In the genomic region with DNA sequence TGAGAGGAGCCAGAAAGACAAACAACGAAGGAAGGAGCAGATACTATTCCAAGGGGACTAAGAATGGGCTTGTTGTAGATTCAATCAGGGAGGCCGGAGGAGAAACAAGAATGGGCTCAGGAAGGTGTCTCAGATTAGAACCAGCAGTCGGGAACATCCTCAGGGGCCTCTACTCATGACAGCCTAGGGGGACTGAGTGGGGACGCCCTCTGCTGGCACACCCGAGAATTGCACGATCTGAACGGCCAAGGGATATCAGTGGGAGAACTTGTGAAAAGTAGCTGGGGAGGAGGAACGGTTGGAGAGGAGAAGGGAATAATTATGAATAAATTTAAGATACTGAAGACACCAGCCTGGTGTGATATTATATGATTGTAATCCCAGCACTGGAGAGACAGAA, we compare ENCODE assay signal across 8 mouse cellular contexts. TPM values are rescaled to one million over a fixed set of nuclear protein-coding genes. Genes with fewer than 3 reads are reported as not detected.
DNase-seq lines count a peak whose midpoint lies in the region; ATAC-seq and TF ChIP-seq lines count a peak whose summit lies in the region.

No protein-coding gene starts in this region.

- peak; percentile 97 for DNase-seq in heart, adult 11 months
- DNase-seq in heart, postnatal 25 days (ENCODE audit: low spot score), result no peak
- DNase-seq in adipocyte (ENCODE audit: low spot score), result peak; percentile 47
- DNase-seq in embryo, embryonic 11.5 days (ENCODE audit: low read depth, low spot score), result peak; percentile 60
- DNase-seq in left cerebral cortex, adult 11 months (ENCODE audit: low spot score), result peak; percentile 58
- peak; percentile 82 for DNase-seq in mesoderm, embryonic 11.5 days (ENCODE audit: low read depth, low spot score)

- H3K4me2 ChIP-seq in heart, embryonic 14.5 days (ENCODE audit: low read length), result peak overlapping the region; percentile 95

- WGBS in heart, embryonic 14.5 days, result 9% methylated on average over 8 of the region's 8 CpGs

- H3K27ac ChIP-seq in heart, embryonic 14.5 days (replicated peaks in 1 of 2; ENCODE audit: control insufficient read depth in 1 of 2, insufficient read depth in 1 of 2, low read depth in 2 of 2, low read length in 2 of 2), result no peak overlapping the region
- no peak overlapping the region for H3K27ac ChIP-seq in testis, adult 2 months (ENCODE audit: control insufficient read depth, insufficient read depth, low read depth, low read length)

- H3K36me3 ChIP-seq in heart, embryonic 14.5 days (ENCODE audit: control insufficient read depth, insufficient read depth, low read length), result peaks cover 31% of the 10 kb centered on the region
- H3K36me3 ChIP-seq in testis, adult 2 months (ENCODE audit: control insufficient read depth, insufficient read depth, low read length), result no peaks in the 10 kb centered on the region

- H3K4me3 ChIP-seq in heart, embryonic 14.5 days (ENCODE audit: control insufficient read depth in 1 of 2, insufficient read depth in 1 of 2, low read depth in 1 of 2, low read length in 2 of 2), result no peak overlapping the region
- H3K4me3 ChIP-seq in testis, adult 2 months (ENCODE audit: control insufficient read depth, low read depth, low read length), result no peak overlapping the region

- peak; percentile 93 for TF ChIP-seq CTCF in testis, adult 2 months (IDR thresholded peaks at IDR 0.05; ENCODE audit: control insufficient read depth, insufficient read depth, insufficient replicate concordance, low read depth, low read length)

- no peaks in the 10 kb centered on the region for H3K27me3 ChIP-seq in heart, embryonic 14.5 days (ENCODE audit: control insufficient read depth, insufficient read depth, low read length)
- no peaks in the 10 kb centered on the region for H3K27me3 ChIP-seq in testis, adult 2 months (ENCODE audit: control insufficient read depth, insufficient read depth, low read length)

- no peak overlapping the region; the same call in 1 of the 2 replicates for H3K9ac ChIP-seq in heart, embryonic 14.5 days (ENCODE audit: low read length)

- no peaks in the 10 kb centered on the region for H3K9me3 ChIP-seq in heart, embryonic 14.5 days (ENCODE audit: control insufficient read depth, low read length)

- no peak for TF ChIP-seq POLR2A in testis, adult 2 months (IDR thresholded peaks at IDR 0.05; ENCODE audit: control insufficient read depth, low read depth, low read length)

- no peak for ATAC-seq in heart, embryonic 14.5 days (ENCODE audit: insufficient number of reproducible peaks, insufficient read depth, low FRiP score, low read depth)

- intact Hi-C loops in heart, postnatal 25 days (cut with DNase I), result loop anchor here (5.0 kb wide), 2 partner anchors 44 to 74 kb away; no protein-coding TSS in a partner anchor

- H3K4me1 ChIP-seq in heart, embryonic 14.5 days (ENCODE audit: control insufficient read depth in 2 of 2, insufficient read depth in 2 of 2, low read length in 2 of 2), result peaks cover 10 to 18% of the 10 kb centered on the region in 2 experiments; a peak in 3 of 4 replicates
- H3K4me1 ChIP-seq in testis, adult 2 months (ENCODE audit: control insufficient read depth, insufficient read depth, low read length), result peaks cover 7% of the 10 kb centered on the region

RNA-seq across cellular contexts. Expression of gene Tbkbp1, which starts 4.6 kb away (rescaled TPM):
- total RNA-seq in heart, postnatal 25 days (2021), result 10 to 100 TPM; 13.3 to 16.7 TPM
- 7.1 and 7.3 TPM in 2 replicates for polyA plus RNA-seq in heart, embryonic 14.5 days (2014; fragmentation: Nextera tagmentation; extraction: Ambion mirVana)
- 2.4 and 2.7 TPM in 2 replicates for polyA plus RNA-seq in testis, adult 2 months (2012; rRNA removed)

RNA-seq across cellular contexts. Expression of gene Tbx21, which starts 31.6 kb away (rescaled TPM):
- not detected for total RNA-seq in heart, postnatal 25 days (2021)
- polyA plus RNA-seq in heart, embryonic 14.5 days (2014; fragmentation: Nextera tagmentation; extraction: Ambion mirVana), result 0.08 TPM in 1 of 2 replicates, not detected in the other
- polyA plus RNA-seq in testis, adult 2 months (2012; rRNA removed), result 0.14 and 0.22 TPM in 2 replicates

RNA-seq across cellular contexts. Expression of gene Kpnb1, which starts 41.0 kb away (rescaled TPM):
- 10 to 100 TPM; 80.0 to 81.2 TPM for total RNA-seq in heart, postnatal 25 days (2021)
- polyA plus RNA-seq in heart, embryonic 14.5 days (2014; fragmentation: Nextera tagmentation; extraction: Ambion mirVana), result 38.8 and 40.2 TPM in 2 replicates
- polyA plus RNA-seq in testis, adult 2 months (2012; rRNA removed), result 37.5 and 40.3 TPM in 2 replicates
